Mouse (Mus musculus) kidney, adult 2 months (tissue): ENCODE measurements around the gene Gngt2. TPM values are rescaled to one million over a fixed set of nuclear protein-coding genes. Genes with fewer than 3 reads are reported as not detected.

Experiments
- DNase-seq: peaks from one replicate; pipeline ENCODE4 v3.0.0; 2021
- H3K27ac ChIP-seq: fragments of 200-500 bp; 2 replicates; pipeline ENCODE4 v1.5.1; 2012; ENCODE audit warnings: low read depth, low read length, control low read depth, inconsistent platforms; ENCODE audit not compliant: insufficient read depth
- H3K27me3 ChIP-seq: fragments of 200-500 bp; replicated peaks from 2 replicates; pipeline ENCODE4 v1.6.1; 2012; ENCODE audit warnings: mild to moderate bottlenecking, moderate library complexity, low read length, inconsistent platforms; ENCODE audit not compliant: control insufficient read depth, insufficient read depth
- H3K36me3 ChIP-seq: fragments of 200-500 bp; 2 replicates; pipeline ENCODE4 v1.6.1; 2012; ENCODE audit warnings: mild to moderate bottlenecking, moderate library complexity, low read length, inconsistent platforms; ENCODE audit not compliant: control insufficient read depth, insufficient read depth
- H3K4me1 ChIP-seq: fragments of 200-500 bp; 2 replicates; pipeline ENCODE4 v1.6.1; 2011; ENCODE audit warnings: low read length; ENCODE audit not compliant: control insufficient read depth, insufficient read depth
- H3K4me3 ChIP-seq: fragments of 200-500 bp; 2 replicates; pipeline ENCODE4 v1.5.1; 2011; ENCODE audit warnings: mild to moderate bottlenecking, low read depth, low read length, control low read depth; ENCODE audit not compliant: insufficient read depth
- CTCF ChIP-seq: fragments of 200-500 bp; conservative IDR thresholded peaks from 2 replicates; pipeline ENCODE4 v1.5.1; 2011; ENCODE audit warnings: low read depth, mild to moderate bottlenecking, control low read depth, low read length, moderate library complexity, mixed read lengths; ENCODE audit not compliant: insufficient read depth, insufficient read length
- POLR2A ChIP-seq: fragments of 200-500 bp; IDR thresholded peaks from one replicate; pipeline ENCODE4 v1.6.1; 2011; ENCODE audit warnings: low read depth, low read length, control low read depth
- WGBS: fragments of 180-500 bp; shearing (Covaris S2); methylation state at CpG from one replicate; pipeline ENCODE4 v1.1.7; 2018; 5-methylcytosine and 5-hydroxymethylcytosine counted together
- polyA plus RNA-seq: library from polyadenylated mRNA; depleted of rRNA; stranded (reverse); fragments of >200 nt; gene quantifications from 2 replicates; pipeline ENCODE4 v1.2.3, GENCODE M21; 2012

Gene Gngt2
- polyA plus RNA-seq, 1 experiment, result 10.3 TPM

DNA sequence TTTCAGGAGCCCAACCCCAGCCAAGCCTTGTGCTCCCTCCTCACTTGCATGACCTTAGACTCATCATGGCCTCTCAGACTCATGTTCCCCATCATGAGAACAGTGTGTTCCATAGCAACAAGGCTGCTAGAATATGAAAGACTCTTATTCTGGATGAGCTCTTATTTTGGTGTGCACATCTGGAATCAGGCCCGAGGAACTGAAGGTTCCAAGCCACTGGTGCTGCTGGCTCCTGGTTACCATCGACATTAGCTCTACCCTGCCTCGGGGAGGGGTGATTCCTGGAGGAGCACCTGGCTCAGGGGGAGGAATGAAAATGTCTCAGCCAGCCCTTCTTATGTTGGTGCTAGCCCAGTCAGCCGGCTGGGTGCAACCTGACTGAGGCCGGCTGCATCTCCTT, 22.2 kb upstream of the Gngt2 start:
- WGBS, result 48% methylated on average over 5 of the region's 5 CpGs
- Histone ChIP-seq H3K36me3 (no peaks in the 10 kb centered on the region), H3K27ac (no peak overlapping the region), H3K4me3 (no peak overlapping the region), H3K27me3 (no peaks in the 10 kb centered on the region), H3K4me1 (no peaks in the 10 kb centered on the region)
- no peak for DNase-seq
- no peak for TF ChIP-seq POLR2A
- no peak for TF ChIP-seq CTCF

DNA sequence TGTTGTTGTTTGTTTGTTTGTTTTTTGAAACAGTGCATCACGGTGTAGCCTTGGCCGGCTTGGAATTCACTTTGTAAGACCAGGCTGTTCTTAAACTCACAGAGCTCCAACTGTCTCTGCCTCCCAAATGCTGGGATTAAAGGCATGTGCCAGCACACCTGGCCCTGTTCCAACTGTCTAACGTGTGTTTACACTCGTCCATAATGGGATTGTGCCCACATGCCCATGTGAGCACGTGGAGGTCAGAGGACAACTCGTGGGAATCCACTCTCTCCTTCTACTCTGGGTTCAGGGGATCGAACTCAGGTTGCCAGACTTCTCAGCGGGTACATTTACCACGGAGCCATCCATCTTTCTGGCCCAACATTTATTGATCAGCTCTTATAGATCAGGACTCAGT, 21.6 kb upstream of the Gngt2 start:
- H3K4me1 ChIP-seq, result no peaks in the 10 kb centered on the region
- no peak for TF ChIP-seq CTCF
- 74% methylated on average over 9 of the region's 9 CpGs for WGBS
- no peak overlapping the region for H3K4me3 ChIP-seq
- no peaks in the 10 kb centered on the region for H3K27me3 ChIP-seq
- DNase-seq, result no peak
- H3K27ac ChIP-seq, result no peak overlapping the region
- no peaks in the 10 kb centered on the region for H3K36me3 ChIP-seq

DNA sequence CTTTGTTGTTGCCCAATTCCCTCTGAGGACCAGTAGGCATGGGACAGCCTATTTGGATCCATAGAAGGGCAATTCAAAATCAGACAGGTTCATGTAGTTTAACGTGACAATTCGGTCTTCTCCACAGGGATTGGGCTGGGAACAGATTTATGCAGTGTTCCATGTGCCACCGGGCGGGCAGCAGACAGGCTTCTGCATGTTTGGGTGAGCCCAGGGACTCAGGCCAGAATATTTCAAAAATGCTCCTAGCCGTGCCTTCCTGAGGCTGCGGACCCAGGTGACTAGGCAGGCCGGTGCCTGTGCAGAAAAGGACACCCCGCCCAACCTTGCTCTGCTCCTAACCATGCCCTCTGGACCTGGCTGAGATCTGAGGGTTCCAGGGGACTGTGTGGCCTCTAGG, 17.9 kb upstream of the Gngt2 start:
- Histone ChIP-seq H3K27me3 (no peaks in the 10 kb centered on the region), H3K4me1 (no peaks in the 10 kb centered on the region), H3K4me3 (no peak overlapping the region), H3K27ac (peak overlapping the region; percentile 40; the same call in 1 of the 2 replicates), H3K36me3 (no peaks in the 10 kb centered on the region)
- WGBS, result 67% methylated on average over 8 of the region's 8 CpGs
- DNase-seq, result peak; percentile 65
- TF ChIP-seq CTCF (no peak), POLR2A (no peak)

DNA sequence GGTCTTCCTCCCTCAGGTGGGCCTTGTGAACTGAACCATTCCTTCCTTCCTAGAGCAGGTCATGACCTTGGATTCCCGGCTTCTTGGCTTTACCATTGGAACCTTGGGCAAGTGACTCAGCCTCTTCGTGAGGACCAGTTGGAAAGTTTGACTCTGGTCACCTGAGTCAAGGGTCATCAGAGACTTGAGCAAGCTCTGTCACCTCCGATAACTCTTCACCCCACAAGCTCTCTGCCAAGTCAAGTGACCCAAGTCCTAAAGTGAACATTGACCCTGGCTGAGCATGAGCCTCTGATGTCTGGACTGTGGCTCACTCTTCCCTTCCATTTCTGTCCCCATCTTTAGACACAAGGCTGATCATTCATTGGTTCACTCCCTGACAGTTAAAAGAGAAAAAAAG, 15.5 kb upstream of the Gngt2 start:
- 70% methylated on average over 3 of the region's 3 CpGs for WGBS
- Histone ChIP-seq H3K36me3 (no peaks in the 10 kb centered on the region), H3K4me1 (no peaks in the 10 kb centered on the region), H3K27me3 (no peaks in the 10 kb centered on the region), H3K27ac (no peak overlapping the region), H3K4me3 (no peak overlapping the region)
- no peak for TF ChIP-seq CTCF
- no peak for TF ChIP-seq POLR2A
- no peak for DNase-seq

DNA sequence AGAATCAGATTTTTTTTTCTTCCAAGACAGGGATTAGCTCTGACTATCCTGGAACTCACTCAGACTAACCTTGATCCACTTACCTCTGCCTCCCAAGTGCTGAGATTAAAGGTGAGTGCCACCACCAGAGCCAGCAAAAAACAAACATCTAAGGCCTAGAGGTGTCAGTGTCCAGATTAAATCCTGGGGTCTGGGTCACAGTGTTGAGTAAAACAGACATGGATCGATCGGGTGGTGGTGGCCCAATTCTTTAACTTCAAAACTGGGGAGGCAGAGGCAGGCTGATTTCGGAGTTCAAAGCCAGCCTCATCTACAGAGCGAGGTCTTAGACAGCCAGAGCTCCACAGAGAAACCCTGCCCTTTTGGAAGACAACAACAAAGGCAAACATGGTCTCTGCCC, 14.6 kb upstream of the Gngt2 start:
- Histone ChIP-seq H3K36me3 (no peaks in the 10 kb centered on the region), H3K4me3 (no peak overlapping the region), H3K4me1 (no peaks in the 10 kb centered on the region), H3K27ac (no peak overlapping the region), H3K27me3 (no peaks in the 10 kb centered on the region)
- TF ChIP-seq POLR2A, result no peak
- no peak for DNase-seq
- 96% methylated on average over 4 of the region's 4 CpGs for WGBS

DNA sequence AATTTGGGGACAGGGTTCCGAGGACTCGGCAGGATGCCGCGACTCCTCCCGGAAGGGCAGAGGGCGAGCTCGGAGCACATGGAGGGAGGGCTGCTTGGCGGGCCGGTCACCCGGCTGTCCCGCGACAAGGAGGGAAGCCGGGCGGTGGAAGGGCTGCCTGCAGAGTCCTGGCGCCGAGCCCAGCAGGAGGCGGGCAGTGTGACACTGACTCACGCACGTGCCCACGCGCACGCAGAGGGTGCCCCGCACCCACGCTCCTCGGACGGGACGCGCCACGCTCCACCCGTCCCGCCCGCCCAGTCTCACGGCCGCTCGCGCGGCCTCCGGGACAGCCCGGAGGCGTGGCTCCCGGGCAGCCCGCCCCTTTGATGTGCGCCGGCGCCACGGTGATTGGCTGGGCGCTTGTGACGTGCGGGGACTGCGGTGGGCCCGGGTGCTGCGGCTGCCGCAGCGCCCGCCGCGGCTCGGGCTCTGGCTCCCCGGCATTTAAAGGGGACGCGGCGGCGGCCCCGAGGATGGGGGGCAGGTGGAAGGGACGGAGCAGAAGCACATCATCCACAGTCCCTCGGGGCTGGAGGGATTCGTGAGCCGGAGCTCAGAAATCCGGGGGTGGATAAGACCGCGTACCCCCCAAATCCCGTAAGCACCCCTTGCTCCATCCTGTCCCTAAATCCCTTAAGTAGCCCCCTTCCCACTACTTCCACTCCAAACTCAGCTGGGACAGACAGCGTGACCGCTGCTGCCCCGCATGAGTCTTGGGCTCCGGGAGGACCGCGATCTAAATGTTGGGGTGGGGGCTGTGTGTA, 12.7 kb upstream of the Gngt2 start, which contains the start of gene Phospho1:
Gene Phospho1, plus strand, starts transcription at position 429 of the 806 bp plus-strand sequence.
- DNase-seq, result peak; percentile 95
- WGBS, result under 1% methylated on average over 78 of the region's 78 CpGs
- H3K27me3 ChIP-seq, result no peaks in the 10 kb centered on the region

DNA sequence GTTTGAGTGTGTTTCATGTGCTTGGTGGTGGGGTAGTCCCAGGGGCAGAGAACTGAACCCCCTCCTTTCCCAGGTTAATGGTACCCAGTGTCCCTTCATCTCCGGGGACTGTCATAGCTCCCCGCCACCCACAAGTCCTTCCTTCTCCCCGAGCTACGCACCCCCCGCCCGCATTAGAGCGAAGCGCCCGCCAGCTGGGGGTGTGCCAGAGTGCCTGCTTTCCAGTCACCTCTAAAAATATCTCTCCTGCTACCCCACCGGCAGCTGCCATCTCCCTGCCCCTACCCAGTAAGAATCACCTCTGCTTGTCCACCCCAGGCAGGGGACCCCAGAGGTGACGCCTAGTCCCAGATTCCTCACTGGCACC, 12.2 kb upstream of the Gngt2 start:
- no peak for TF ChIP-seq POLR2A
- no peak for TF ChIP-seq CTCF
- no peaks in the 10 kb centered on the region for H3K4me1 ChIP-seq
- H3K36me3 ChIP-seq, result no peaks in the 10 kb centered on the region
- peak overlapping the region; percentile 60 for H3K4me3 ChIP-seq
- 5% methylated on average over 11 of the region's 11 CpGs for WGBS
- DNase-seq, result peak; percentile 63
- no peaks in the 10 kb centered on the region for H3K27me3 ChIP-seq
- peak overlapping the region; percentile 65; the same call in 1 of the 2 replicates for H3K27ac ChIP-seq

More for the DNA sequence above, 12.7 kb upstream of the Gngt2 start, which contains the start of gene Phospho1:
- peak within 1 kb of the TSS; percentile 60 for H3K4me3 ChIP-seq
- H3K36me3 ChIP-seq, result no peaks in the 10 kb centered on the region
- TF ChIP-seq CTCF (no peak), POLR2A (no peak)
- peak within 1 kb of the TSS; percentile 65; the same call in 1 of the 2 replicates for H3K27ac ChIP-seq
- no peaks in the 10 kb centered on the region for H3K4me1 ChIP-seq

DNA sequence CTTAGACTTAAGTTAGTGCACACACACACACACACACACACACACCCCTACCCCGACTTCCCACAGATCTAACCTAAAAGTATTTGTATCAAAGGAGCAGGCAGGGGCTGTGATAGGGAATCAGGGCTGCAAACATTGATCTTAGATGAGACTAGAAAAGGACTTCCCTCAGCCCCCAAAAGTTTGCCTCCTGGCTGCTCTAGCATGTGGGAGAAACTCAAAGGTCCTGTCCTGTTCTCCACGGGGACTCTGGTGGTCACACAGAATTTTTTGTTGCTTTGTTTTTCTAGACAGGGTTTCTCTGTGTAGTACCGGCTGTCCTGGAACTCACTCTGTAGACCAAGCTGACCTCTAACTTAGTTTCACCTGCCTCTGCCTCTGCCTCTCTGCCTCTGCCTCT, 11.4 kb upstream of the Gngt2 start:
- Histone ChIP-seq H3K36me3 (no peaks in the 10 kb centered on the region), H3K27me3 (no peaks in the 10 kb centered on the region), H3K27ac (no peak overlapping the region), H3K4me1 (no peaks in the 10 kb centered on the region), H3K4me3 (no peak overlapping the region)
- WGBS, result 32% methylated on average over 3 of the region's 3 CpGs
- no peak for DNase-seq
- TF ChIP-seq POLR2A (no peak), CTCF (no peak)
